Mouse (Mus musculus) small intestine, adult 2 months (tissue): Measurements from ENCODE around the gene Dock4.

Source experiments
- CTCF ChIP-seq: fragments of 200-500 bp; IDR thresholded peaks from 2 replicates; pipeline ENCODE4 v1.5.1; 2012; ENCODE audit warnings: low read depth, mild to moderate bottlenecking, control low read depth, inconsistent platforms, low read length, moderate library complexity, mixed read lengths; ENCODE audit not compliant: insufficient replicate concordance, insufficient read length; ENCODE audit errors: extremely low read depth
- POLR2A ChIP-seq: fragments of 200-500 bp; IDR thresholded peaks from 2 replicates; pipeline ENCODE4 v1.6.1; 2012; ENCODE audit warnings: low read depth, mild to moderate bottlenecking, control low read depth, inconsistent platforms, low read length, moderate library complexity

GRCm38 (mm10) chr12:40645869-40646268 is 200.1 kb downstream of the Dock4 start:
- TF ChIP-seq CTCF, result no peak
- TF ChIP-seq POLR2A, result no peak
